Mouse (Mus musculus) limb, embryonic 10.5 days (tissue): ENCODE data around the gene Cry1. TPM values are rescaled to one million over a fixed set of nuclear protein-coding genes. Genes with fewer than 3 reads are reported as not detected.

Experiments
- polyA plus RNA-seq: library from polyadenylated mRNA; unstranded; fragments of >200 nt; fragmentation: Nextera tagmentation; extraction: Ambion mirVana; gene quantifications from 2 replicates; pipeline ENCODE4 v1.2.1, GENCODE M21; 2016

Cry1 gene
- polyA plus RNA-seq, 1 experiment from 2014 or later: 38.0 TPM

Other genes starting within 250 kb of the Cry1 start
- 0.78 and 0.97 TPM in 2 replicates for gene Fhl4, start 82.6 kb downstream of the Cry1 start, polyA plus RNA-seq
- 46.0 and 75.8 TPM in 2 replicates for gene Tmem263, start 82.4 kb downstream of the Cry1 start, polyA plus RNA-seq
- gene Mterf2, start 57.0 kb downstream of the Cry1 start, polyA plus RNA-seq: 22.5 and 25.1 TPM in 2 replicates
- gene Btbd11, start 201.8 kb upstream of the Cry1 start, polyA plus RNA-seq: 7.1 and 7.4 TPM in 2 replicates